Comparison of ENCODE assay signal across 14 mouse cellular contexts in genomic region chr2:124309361-124310128, GRCm38 (mm10).
"Had no signal": no experiment of that assay in that cellular context is flagged by ENCODE, and none has a peak within 500 bp of the region (broad histone marks: within the 10 kb centered on the region; RNA-seq: fewer than 3 reads in every experiment).

No protein-coding gene starts in this region.

- H3K36me3 ChIP-seq: limb, embryonic 10.5 days; liver, embryonic 12.5 days; midbrain, embryonic 12.5 days had no signal

- H3K4me2 ChIP-seq: liver, embryonic 12.5 days; lung, embryonic 14.5 days; midbrain, embryonic 12.5 days had no signal

- H3K4me3 ChIP-seq: left cerebral cortex, adult 2 months; limb, embryonic 10.5 days; liver, embryonic 12.5 days; megakaryocyte, embryonic 14.5 days; midbrain, embryonic 12.5 days had no signal

- DNase-seq: kidney, adult 8-10 months; kidney, postnatal 25 days; lung, postnatal 10 days; right cerebral cortex, postnatal 25 days; thymus, postnatal 4 days had no signal

- ATAC-seq: inflammation-experienced regulatory T-cells, adult 6 months; intestine, postnatal 0 days; liver, embryonic 12.5 days had no signal

- H3K4me1 ChIP-seq: limb, embryonic 10.5 days; liver, embryonic 12.5 days; megakaryocyte, embryonic 14.5 days; midbrain, embryonic 12.5 days had no signal

- H3K27ac ChIP-seq: left cerebral cortex, adult 2 months; limb, embryonic 10.5 days; liver, embryonic 12.5 days; macrophage; midbrain, embryonic 12.5 days had no signal

- H3K27me3 ChIP-seq: liver, embryonic 12.5 days; megakaryocyte, embryonic 14.5 days; midbrain, embryonic 12.5 days had no signal

- H3K9me3 ChIP-seq: limb, embryonic 10.5 days; liver, embryonic 12.5 days; megakaryocyte, embryonic 14.5 days; midbrain, embryonic 12.5 days had no signal

- H3K9ac ChIP-seq: liver, embryonic 12.5 days; lung, embryonic 14.5 days; midbrain, embryonic 12.5 days had no signal
